Mouse (Mus musculus) ES-E14 (cell line): ENCODE measurements around the gene Slc22a20.

ENCODE experiments used
- CHD2 ChIP-seq: IDR thresholded peaks from 2 replicates; pipeline ENCODE4 v1.6.1; 2014; ENCODE audit warnings: mild to moderate bottlenecking, low read depth, low read length, inconsistent platforms
- HCFC1 ChIP-seq: IDR thresholded peaks from 2 replicates; pipeline ENCODE4 v1.6.1; 2012; ENCODE audit warnings: low read length, inconsistent platforms, borderline replicate concordance; ENCODE audit not compliant: insufficient read depth
- MAFK ChIP-seq: IDR thresholded peaks from 2 replicates; pipeline ENCODE4 v1.6.1; 2014; ENCODE audit warnings: mild to moderate bottlenecking, low read depth, low read length, inconsistent platforms; ENCODE audit not compliant: insufficient read depth
- ZC3H11A ChIP-seq: IDR thresholded peaks from 2 replicates; pipeline ENCODE4 v1.6.1; 2012; ENCODE audit warnings: low read depth, mild to moderate bottlenecking, inconsistent platforms, low read length, borderline replicate concordance

GRCm38 (mm10) chr19:5975676-5976075, 10.3 kb downstream of the Slc22a20 start:
- no peak for TF ChIP-seq HCFC1
- TF ChIP-seq MAFK: no peak
- no peak for TF ChIP-seq ZC3H11A
- no peak for TF ChIP-seq CHD2
